Mouse (Mus musculus): ENCODE results near the gene Zfp524.

- TF ChIP-seq POLR2A (IDR thresholded peaks at IDR 0.05; ENCODE audit: insufficient read length, low read depth), result no peak
- TF ChIP-seq POLR2AphosphoS2 (IDR thresholded peaks at IDR 0.05; ENCODE audit: insufficient read length, low read depth), result peak; percentile 4
- TF ChIP-seq MAX (IDR thresholded peaks at IDR 0.05; ENCODE audit: low read depth), result no peak
- no peak for TF ChIP-seq MYOG (IDR thresholded peaks at IDR 0.05; ENCODE audit: control insufficient read depth in 1 of 3, insufficient read depth in 1 of 3, insufficient read length in 2 of 3, low read depth in 2 of 3)
- TF ChIP-seq E2F4 (IDR thresholded peaks at IDR 0.05; ENCODE audit: insufficient read depth), result no peak
- TF ChIP-seq USF1 (IDR thresholded peaks at IDR 0.05; ENCODE audit: low read depth), result no peak
- no peak for TF ChIP-seq CEBPB (IDR thresholded peaks at IDR 0.05; ENCODE audit: insufficient read depth, poor library complexity, severe bottlenecking)
Measured at GRCm38 (mm10) chr7:5014251-5015117, at the start of gene Zfp524, which contains the start of gene Fiz1.
